Mouse (Mus musculus) midbrain, postnatal 0 days (tissue): ENCODE results near the gene Spocd1. TPM values are rescaled to one million over a fixed set of nuclear protein-coding genes. Genes with fewer than 3 reads are reported as not detected.

Experiments
- ATAC-seq: fragments of 200-750 bp; cut with Nextera tagmentation; 2 replicates; pipeline ENCODE4 v1.8.0; 2017; ENCODE audit warnings: moderate number of reproducible peaks, mild to moderate bottlenecking, moderate TSS enrichment, moderate library complexity; ENCODE audit not compliant: low FRiP score
- DNase-seq: peaks from one replicate; pipeline ENCODE4 v3.0.0-alpha.2; 2015; ENCODE audit warnings: low spot score
- H3K27ac ChIP-seq: fragments of 300-500 bp; sonication (generic); 2 replicates; pipeline ENCODE4 v1.5.1; 2014; ENCODE audit warnings: low read depth, mild to moderate bottlenecking, low read length, mixed read lengths
- H3K27me3 ChIP-seq: fragments of 300-500 bp; sonication (generic); 2 replicates; pipeline ENCODE4 v1.6.1; 2014; ENCODE audit warnings: low read length, control low read depth, mixed read lengths; ENCODE audit not compliant: insufficient read depth
- H3K36me3 ChIP-seq: fragments of 300-500 bp; sonication (generic); 2 replicates; pipeline ENCODE4 v1.6.1; 2014; ENCODE audit warnings: low read length, control low read depth, mixed read lengths; ENCODE audit not compliant: insufficient read depth
- H3K4me1 ChIP-seq: fragments of 300-500 bp; sonication (generic); 2 replicates; pipeline ENCODE4 v1.6.1; 2014; ENCODE audit warnings: mild to moderate bottlenecking, control low read depth, antibody characterized with exemption, low read length, mixed read lengths; ENCODE audit not compliant: insufficient read depth
- H3K4me2 ChIP-seq: fragments of 300-500 bp; sonication (generic); 2 replicates; pipeline ENCODE4 v1.6.1; 2014; ENCODE audit warnings: low read depth, mild to moderate bottlenecking, low read length, mixed read lengths; ENCODE audit not compliant: poor library complexity, severe bottlenecking
- H3K4me3 ChIP-seq: fragments of 300-500 bp; sonication (generic); 2 replicates; pipeline ENCODE4 v1.5.1; 2014; ENCODE audit warnings: low read depth, mild to moderate bottlenecking, low read length, moderate library complexity
- H3K9ac ChIP-seq: fragments of 300-500 bp; sonication (generic); replicated peaks from 2 replicates; pipeline ENCODE4 v1.6.1; 2014; ENCODE audit warnings: mild to moderate bottlenecking, low read length, moderate library complexity, mixed read lengths; ENCODE audit not compliant: poor library complexity, severe bottlenecking
- H3K9me3 ChIP-seq: fragments of 300-500 bp; sonication (generic); 2 replicates; pipeline ENCODE4 v1.6.1; 2016; ENCODE audit warnings: low read length, control low read depth
- CTCF ChIP-seq: IDR thresholded peaks from 2 replicates; pipeline ENCODE4 v1.5.1; 2016; ENCODE audit warnings: antibody characterized with exemption, mild to moderate bottlenecking
- WGBS: fragments of 180-500 bp; shearing (Covaris S2); extraction: QIAGEN DNeasy Blood & Tissue Kit; methylation state at CpG from one replicate; pipeline ENCODE4 v1.1.7; 2014; 5-methylcytosine and 5-hydroxymethylcytosine counted together
- polyA plus RNA-seq: library from polyadenylated mRNA; unstranded; fragments of >200 nt; fragmentation: Nextera tagmentation; extraction: Ambion mirVana; gene quantifications from 2 replicates; pipeline ENCODE4 v1.2.1, GENCODE M21; 2015
- total RNA-seq: library from RNA; depleted of rRNA; stranded (reverse); fragments of >200 nt; gene quantifications from 2 replicates; pipeline ENCODE4 v1.2.3, GENCODE M21; 2014; rRNA removed

The Spocd1 gene
- total and polyA plus RNA-seq, 2 experiments from 2014 or later, result 0.27 TPM; not detected in 1

GRCm38 (mm10) chr4:130002157-130002556 is 73.1 kb downstream of the Spocd1 start:
- Histone ChIP-seq H3K9me3 (no peaks in the 10 kb centered on the region), H3K9ac (no peak overlapping the region), H3K4me2 (no peak overlapping the region), H3K27ac (no peak overlapping the region), H3K27me3 (no peaks in the 10 kb centered on the region), H3K4me1 (0 out of 2 replicates have a peak, but pooled peaks cover 7% of the 10 kb centered on the region), H3K36me3 (peaks cover 7% of the 10 kb centered on the region; the same call in 1 of the 2 replicates), H3K4me3 (no peak overlapping the region)
- ATAC-seq (no peak), DNase-seq (peak; percentile 64)
- 69% methylated on average over 10 of the region's 10 CpGs for WGBS
- TF ChIP-seq CTCF, result no peak

- peaks cover 28% of the 10 kb centered on the region for H3K36me3 ChIP-seq
- no peaks in the 10 kb centered on the region for H3K27me3 ChIP-seq
- 0 out of 2 replicates have a peak, but pooled peaks cover 7% of the 10 kb centered on the region for H3K4me1 ChIP-seq
- no peak for DNase-seq
- no peak overlapping the region for H3K9ac ChIP-seq
- no peak overlapping the region for H3K27ac ChIP-seq
- no peak for ATAC-seq
- 70% methylated on average over 9 of the region's 9 CpGs for WGBS
- no peak overlapping the region for H3K4me2 ChIP-seq
- H3K9me3 ChIP-seq, result no peaks in the 10 kb centered on the region
- TF ChIP-seq CTCF, result peak; percentile 51
- no peak overlapping the region for H3K4me3 ChIP-seq
Measured at GRCm38 (mm10) chr4:130005593-130005992, 76.5 kb downstream of the Spocd1 start.

DNA sequence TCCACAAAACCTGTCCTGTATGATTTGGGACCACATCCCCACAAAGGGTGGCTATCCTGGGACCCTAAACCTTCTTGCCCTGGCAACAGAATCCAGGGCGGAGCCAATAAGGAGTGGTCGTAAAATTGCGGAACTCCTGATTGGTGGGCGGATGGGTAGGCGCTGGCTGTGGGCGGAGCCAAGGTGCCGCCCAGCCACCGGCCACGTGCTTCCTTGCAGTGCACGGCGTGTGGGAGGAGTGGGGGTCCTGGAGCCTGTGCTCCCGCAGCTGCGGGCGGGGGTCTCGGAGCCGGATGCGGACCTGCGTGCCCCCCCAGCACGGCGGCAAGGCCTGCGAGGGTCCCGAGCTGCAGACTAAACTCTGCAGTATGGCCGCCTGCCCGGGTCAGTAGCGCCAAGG is 77.5 kb downstream of the Spocd1 start:
- H3K9ac ChIP-seq, result no peak overlapping the region
- 23% methylated on average over 25 of the region's 25 CpGs for WGBS
- H3K4me2 ChIP-seq, result no peak overlapping the region

More for the DNA sequence above, 77.5 kb downstream of the Spocd1 start:
- ATAC-seq (no peak), DNase-seq (no peak)
- no peaks in the 10 kb centered on the region for H3K9me3 ChIP-seq
- 0 out of 2 replicates have a peak overlapping the region, but pooled peaks have one; percentile 6 for H3K4me3 ChIP-seq
- H3K27ac ChIP-seq, result no peak overlapping the region
- no peaks in the 10 kb centered on the region for H3K27me3 ChIP-seq
- peaks cover 37% of the 10 kb centered on the region for H3K36me3 ChIP-seq
- no peak for TF ChIP-seq CTCF
- 0 out of 2 replicates have a peak, but pooled peaks cover 7% of the 10 kb centered on the region for H3K4me1 ChIP-seq

Other genes with a start within 250 kb of the Spocd1 start
- 26.0 and 29.6 TPM in 2 replicates for gene Tmem39b, start 232.4 kb upstream of the Spocd1 start, total RNA-seq
- 15.9 and 16.4 TPM in 2 replicates for gene Tmem39b, start 232.4 kb upstream of the Spocd1 start, polyA plus RNA-seq
- 80.8 and 101 TPM in 2 replicates for gene Khdrbs1, start 186.9 kb upstream of the Spocd1 start, total RNA-seq
- gene Khdrbs1, start 186.9 kb upstream of the Spocd1 start, polyA plus RNA-seq, result 78.0 and 87.2 TPM in 2 replicates
- gene Ptp4a2, start 118.0 kb upstream of the Spocd1 start, total RNA-seq, result 94.0 and 117 TPM in 2 replicates
- 202 and 245 TPM in 2 replicates for gene Ptp4a2, start 118.0 kb upstream of the Spocd1 start, polyA plus RNA-seq
- gene Adgrb2, start 55.6 kb downstream of the Spocd1 start, total RNA-seq, result 293 and 312 TPM in 2 replicates
- 17.4 and 17.9 TPM in 2 replicates for gene Adgrb2, start 55.6 kb downstream of the Spocd1 start, polyA plus RNA-seq
- 31.1 and 43.9 TPM in 2 replicates for gene Col16a1, start 118.6 kb downstream of the Spocd1 start, total RNA-seq
- gene Col16a1, start 118.6 kb downstream of the Spocd1 start, polyA plus RNA-seq, result 12.5 and 13.8 TPM in 2 replicates
- gene Pef1, start 173.3 kb downstream of the Spocd1 start, total RNA-seq, result 49.8 and 61.5 TPM in 2 replicates
- gene Pef1, start 173.3 kb downstream of the Spocd1 start, polyA plus RNA-seq, result 59.5 and 67.3 TPM in 2 replicates
- gene Hcrtr1, start 210.1 kb downstream of the Spocd1 start, total RNA-seq, result 14.5 and 20.4 TPM in 2 replicates
- 13.9 and 16.7 TPM in 2 replicates for gene Hcrtr1, start 210.1 kb downstream of the Spocd1 start, polyA plus RNA-seq
- 7.2 and 7.5 TPM in 2 replicates for gene Tinagl1, start 245.9 kb downstream of the Spocd1 start, total RNA-seq
- gene Tinagl1, start 245.9 kb downstream of the Spocd1 start, polyA plus RNA-seq, result 2.9 and 4.3 TPM in 2 replicates